Mouse (Mus musculus) MEL (cell line): ENCODE measurements around the gene Tjp3. TPM values are rescaled to one million over a fixed set of nuclear protein-coding genes. Genes with fewer than 3 reads are reported as not detected.

Experiments used
- DNase-seq: peaks from one replicate; pipeline ENCODE4 v3.0.0; 2011; ENCODE audit warnings: low read depth, low spot score
- H3K27ac ChIP-seq: 2 replicates; pipeline ENCODE4 v1.5.1; 2012; ENCODE audit warnings: low read depth, mild to moderate bottlenecking, control low read depth, low read length, moderate library complexity; ENCODE audit not compliant: control insufficient read depth
- H3K27me3 ChIP-seq, 2 experiments: fragments of 150-350 bp in 1 of 2; sonication (generic) in 1 of 2; 2 replicates each; pipeline ENCODE4 v1.6.1; 2012; ENCODE audit warnings: low read length in 2 of 2, mild to moderate bottlenecking in 2 of 2, improper control_type of control experiment in 1 of 2, moderate library complexity in 1 of 2; ENCODE audit not compliant: insufficient read depth in 2 of 2, control insufficient read depth in 1 of 2
- H3K36me3 ChIP-seq, 2 experiments: 2 replicates each; pipeline ENCODE4 v1.6.1; 2012 to 2014; ENCODE audit warnings: low read length in 2 of 2, improper control_type of control experiment in 1 of 2, inconsistent platforms in 1 of 2, mild to moderate bottlenecking in 1 of 2; ENCODE audit not compliant: insufficient read depth in 2 of 2, control insufficient read depth in 1 of 2
- H3K4me1 ChIP-seq, 2 experiments: fragments of 150-350 bp in 1 of 2; sonication (generic) in 1 of 2; 2 replicates each; pipeline ENCODE4 v1.6.1; 2012; ENCODE audit warnings: low read length in 2 of 2, improper control_type of control experiment in 1 of 2, mild to moderate bottlenecking in 1 of 2; ENCODE audit not compliant: insufficient read depth in 2 of 2, control insufficient read depth in 1 of 2
- H3K4me3 ChIP-seq, 2 experiments: fragments of 150-350 bp in 1 of 2; sonication (generic) in 1 of 2; 2 replicates each; pipeline ENCODE4 v1.5.1; 2012; ENCODE audit warnings: low read depth in 2 of 2, low read length in 2 of 2, mild to moderate bottlenecking in 2 of 2, moderate library complexity in 2 of 2, control low read depth in 1 of 2, improper control_type of control experiment in 1 of 2; ENCODE audit not compliant: control insufficient read depth in 1 of 2, insufficient read depth in 1 of 2
- H3K79me2 ChIP-seq: 2 replicates; pipeline ENCODE4 v1.6.1; 2012; ENCODE audit warnings: mild to moderate bottlenecking, low read length, moderate library complexity; ENCODE audit not compliant: control insufficient read depth, poor library complexity, insufficient read depth
- H3K9ac ChIP-seq: 2 replicates; pipeline ENCODE4 v1.6.1; 2012; ENCODE audit warnings: low read depth, mild to moderate bottlenecking, control low read depth, low read length, moderate library complexity; ENCODE audit not compliant: control insufficient read depth, poor library complexity, severe bottlenecking
- H3K9me3 ChIP-seq: fragments of 150-350 bp; sonication (generic); replicated peaks from 2 replicates; pipeline ENCODE4 v1.6.1; 2012; ENCODE audit warnings: mild to moderate bottlenecking, low read length, improper control_type of control experiment, moderate library complexity; ENCODE audit not compliant: insufficient read depth
- CTCF ChIP-seq, 3 experiments: IDR thresholded peaks in 2 of 3; conservative IDR thresholded peaks in 1 of 3; 2 replicates each; pipeline ENCODE4 v1.5.1; 2011 to 2012; ENCODE audit warnings: low read length in 3 of 3, low read depth in 2 of 3, mild to moderate bottlenecking in 2 of 3, improper control_type of control experiment in 1 of 3, inconsistent platforms in 1 of 3, mixed read lengths in 1 of 3, moderate library complexity in 1 of 3; ENCODE audit not compliant: control insufficient read depth in 1 of 3, insufficient read depth in 1 of 3, poor library complexity in 1 of 3, severe bottlenecking in 1 of 3
- ETS1 ChIP-seq: IDR thresholded peaks from 2 replicates; pipeline ENCODE4 v1.6.1; 2012; ENCODE audit warnings: low read depth, mild to moderate bottlenecking, inconsistent platforms, low read length, improper control_type of control experiment, moderate library complexity
- GABPA ChIP-seq: IDR thresholded peaks from 2 replicates; pipeline ENCODE4 v1.6.1; 2012; ENCODE audit warnings: low read depth, mild to moderate bottlenecking, inconsistent platforms, low read length, improper control_type of control experiment, moderate library complexity
- MAFK ChIP-seq: IDR thresholded peaks from 2 replicates; pipeline ENCODE4 v1.6.1; 2011; ENCODE audit warnings: low read depth, mild to moderate bottlenecking, low read length, improper control_type of control experiment, borderline replicate concordance
- MAX ChIP-seq: IDR thresholded peaks from 2 replicates; pipeline ENCODE4 v1.6.1; 2011; ENCODE audit warnings: low read length, improper control_type of control experiment
- MAZ ChIP-seq: IDR thresholded peaks from 2 replicates; pipeline ENCODE4 v1.6.1; 2012; ENCODE audit warnings: low read depth, mild to moderate bottlenecking, inconsistent platforms, low read length, improper control_type of control experiment
- MYC ChIP-seq: IDR thresholded peaks from 2 replicates; pipeline ENCODE4 v1.6.1; 2011; ENCODE audit warnings: low read depth, mild to moderate bottlenecking, low read length, improper control_type of control experiment, moderate library complexity
- NRF1 ChIP-seq: IDR thresholded peaks from 2 replicates; pipeline ENCODE4 v1.6.1; 2014; ENCODE audit warnings: low read depth, mild to moderate bottlenecking, inconsistent platforms, low read length, improper control_type of control experiment, moderate library complexity; ENCODE audit not compliant: poor library complexity, insufficient read depth, severe bottlenecking
- RAD21 ChIP-seq: IDR thresholded peaks from 2 replicates; pipeline ENCODE4 v1.6.1; 2011; ENCODE audit warnings: mild to moderate bottlenecking, low read depth, low read length, improper control_type of control experiment
- RCOR1 ChIP-seq: IDR thresholded peaks from 2 replicates; pipeline ENCODE4 v1.6.1; 2012; ENCODE audit warnings: low read depth, mild to moderate bottlenecking, inconsistent platforms, low read length, improper control_type of control experiment
- SIN3A ChIP-seq: IDR thresholded peaks from 2 replicates; pipeline ENCODE4 v1.6.1; 2012; ENCODE audit warnings: low read length, improper control_type of control experiment, inconsistent platforms
- SMC3 ChIP-seq: IDR thresholded peaks from 2 replicates; pipeline ENCODE4 v1.6.1; 2011; ENCODE audit warnings: low read depth, low read length, improper control_type of control experiment
- TAL1 ChIP-seq: IDR thresholded peaks from 2 replicates; pipeline ENCODE4 v1.6.1; 2012; ENCODE audit warnings: mild to moderate bottlenecking, inconsistent platforms, low read length, moderate library complexity, mixed read lengths
- USF1 ChIP-seq: IDR thresholded peaks from 2 replicates; pipeline ENCODE4 v1.6.1; 2014; ENCODE audit warnings: low read depth, mild to moderate bottlenecking, inconsistent platforms, low read length, improper control_type of control experiment, moderate library complexity
- ZC3H11A ChIP-seq: IDR thresholded peaks from 2 replicates; pipeline ENCODE4 v1.6.1; 2012; ENCODE audit warnings: low read depth, mild to moderate bottlenecking, inconsistent platforms, low read length, improper control_type of control experiment
- ZKSCAN1 ChIP-seq: IDR thresholded peaks from 2 replicates; pipeline ENCODE4 v1.6.1; 2012; ENCODE audit warnings: low read depth, mild to moderate bottlenecking, inconsistent platforms, low read length, improper control_type of control experiment, moderate library complexity
- polyA plus RNA-seq, 2 experiments: library from polyadenylated mRNA; stranded (reverse) in 1 of 2; unstranded in 1 of 2; fragments of >175 nt in 1 of 2; fragments of >200 nt in 1 of 2; gene quantifications; 2 replicates each; pipeline versions ENCODE4 v1.2.1 to v1.2.4; 2012; ENCODE audit warnings: low replicate concordance in 2 of 2, low read depth in 1 of 2; ENCODE audit not compliant: insufficient read length in 2 of 2, insufficient read depth in 1 of 2, missing spikeins in 1 of 2
- total RNA-seq: library from RNA; depleted of rRNA; stranded (reverse); fragments of 300-350 nt; gene quantifications from 2 replicates; pipeline ENCODE4 v1.2.3, GENCODE M21; 2012

Tjp3 gene
- total and polyA plus RNA-seq, 3 experiments = 2.9 to 4.9 TPM; not detected in 1

DNA sequence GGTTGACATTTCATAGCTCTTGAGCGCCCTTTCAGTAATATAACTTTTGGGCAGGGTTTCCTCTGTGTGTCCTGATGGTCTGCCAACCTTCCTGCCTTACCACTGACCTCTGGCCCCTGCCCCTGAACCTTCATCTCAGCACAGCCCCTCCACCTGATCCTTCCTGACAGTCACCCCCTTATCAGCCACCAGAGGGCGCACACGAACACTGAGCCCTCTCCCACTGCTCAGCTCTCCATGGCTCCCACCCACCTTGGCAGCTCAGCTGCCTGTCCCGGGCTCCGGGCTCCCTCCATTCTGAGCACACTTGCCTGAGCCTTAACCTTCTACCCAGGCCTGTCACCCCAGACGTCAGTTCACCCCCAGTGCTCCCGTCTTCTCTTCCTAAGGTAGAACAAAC is 2.1 kb downstream of the Tjp3 start:
- H3K4me1 ChIP-seq = peaks cover 9 to 27% of the 10 kb centered on the region in 2 experiments
- H3K4me3 ChIP-seq = no peak overlapping the region
- peaks cover 0 to 20% of the 10 kb centered on the region in 2 experiments; a peak in 2 of 4 replicates for H3K36me3 ChIP-seq
- H3K9me3 ChIP-seq = no peaks in the 10 kb centered on the region
- DNase-seq = peak; percentile 75
- peaks cover 12% of the 10 kb centered on the region for H3K79me2 ChIP-seq
- no peak overlapping the region for H3K27ac ChIP-seq
- no peak overlapping the region for H3K9ac ChIP-seq
- H3K27me3 ChIP-seq = no peaks in the 10 kb centered on the region
- TF ChIP-seq ZC3H11A (peak; percentile 46; the same call in 1 of the 2 replicates), SMC3 (peak; percentile 86), MAZ (peak; percentile 49; the same call in 1 of the 2 replicates), MAX (no peak), RAD21 (peak; percentile 48), SIN3A (peak; percentile 28; the same call in 1 of the 2 replicates), CTCF (IDR thresholded peaks at IDR 0.05 in 2 of 3, conservative IDR thresholded peaks at IDR 0.05 in 1 of 3; ENCODE audit: control insufficient read depth in 1 of 3, insufficient read depth in 1 of 3, low read depth in 2 of 3, low read length in 3 of 3, poor library complexity in 1 of 3, severe bottlenecking in 1 of 3) (peak; percentile 83 to 95 (median 89)), MAFK (no peak), MYC (no peak), ETS1 (no peak)

- no peak overlapping the region for H3K4me3 ChIP-seq
- TF ChIP-seq RAD21 = peak; percentile 11
- no peak for TF ChIP-seq USF1
- peak; percentile 22; the same call in 1 of the 2 replicates for TF ChIP-seq MAX
- no peak for TF ChIP-seq TAL1
- peak; percentile 63 to 83 (median 65) for TF ChIP-seq CTCF (IDR thresholded peaks at IDR 0.05 in 2 of 3, conservative IDR thresholded peaks at IDR 0.05 in 1 of 3; ENCODE audit: control insufficient read depth in 1 of 3, insufficient read depth in 1 of 3, low read depth in 2 of 3, low read length in 3 of 3, poor library complexity in 1 of 3, severe bottlenecking in 1 of 3)
- peak; percentile 14; the same call in 1 of the 2 replicates for TF ChIP-seq SMC3
- H3K27ac ChIP-seq = no peak overlapping the region
- H3K79me2 ChIP-seq = peaks cover 5% of the 10 kb centered on the region
- H3K36me3 ChIP-seq = peaks cover 0 to 16% of the 10 kb centered on the region in 2 experiments; a peak in 2 of 4 replicates
- no peak overlapping the region for H3K9ac ChIP-seq
- no peaks in the 10 kb centered on the region for H3K9me3 ChIP-seq
- H3K27me3 ChIP-seq = no peaks in the 10 kb centered on the region
- peaks cover 9 to 21% of the 10 kb centered on the region in 2 experiments for H3K4me1 ChIP-seq
- DNase-seq = peak; percentile 65
These were observed 2.8 kb downstream of the Tjp3 start for GRCm38 (mm10) chr10:81288601-81289000.

DNA sequence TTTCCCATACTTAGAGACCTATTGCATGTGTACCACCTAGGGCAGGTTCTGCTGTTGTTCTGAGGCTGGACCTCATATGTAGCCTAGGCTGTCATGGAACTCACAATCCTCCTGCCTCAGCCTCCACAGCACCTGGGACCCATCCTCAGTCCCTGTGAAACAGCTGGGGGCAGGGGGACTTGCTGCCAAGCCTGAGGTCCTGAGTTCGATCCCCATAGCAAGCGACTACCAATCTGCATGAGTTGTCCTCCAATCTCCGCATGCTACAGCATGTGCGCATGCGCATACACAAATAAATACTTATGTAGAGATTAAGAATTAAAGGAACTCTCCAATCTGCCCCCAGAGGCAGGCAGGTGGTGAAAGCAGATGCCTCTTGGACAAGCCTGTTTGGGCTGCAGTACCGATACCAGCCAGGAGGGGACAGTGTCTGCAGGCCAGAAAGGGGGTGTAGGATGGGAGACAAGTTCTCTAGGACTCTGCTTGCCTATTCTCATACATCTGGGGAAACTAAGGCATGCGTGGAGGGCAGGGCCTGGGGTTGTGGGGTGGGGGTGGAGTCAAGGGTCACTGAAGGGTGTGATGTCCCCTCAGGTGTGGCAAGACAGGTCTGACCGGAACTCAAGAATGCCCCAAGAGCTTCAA is 3.7 kb downstream of the Tjp3 start:
- Histone ChIP-seq H3K79me2 (no peaks in the 10 kb centered on the region), H3K9ac (no peak overlapping the region), H3K27me3 (no peaks in the 10 kb centered on the region), H3K36me3 (peaks cover 0 to 16% of the 10 kb centered on the region in 2 experiments; a peak in 2 of 4 replicates), H3K4me3 (no peak overlapping the region), H3K9me3 (no peaks in the 10 kb centered on the region), H3K4me1 (peaks cover 9 to 21% of the 10 kb centered on the region in 2 experiments), H3K27ac (no peak overlapping the region)
- peak; percentile 83 for DNase-seq
- no peak for TF ChIP-seq ZKSCAN1
- peak; percentile 57 for TF ChIP-seq SMC3
- peak; percentile 47; the same call in 1 of the 2 replicates for TF ChIP-seq NRF1
- TF ChIP-seq GABPA = no peak
- peak; percentile 25; the same call in 1 of the 2 replicates for TF ChIP-seq TAL1
- no peak for TF ChIP-seq ETS1
- peak; percentile 86 to 100 (median 87) for TF ChIP-seq CTCF (IDR thresholded peaks at IDR 0.05 in 2 of 3, conservative IDR thresholded peaks at IDR 0.05 in 1 of 3; ENCODE audit: control insufficient read depth in 1 of 3, insufficient read depth in 1 of 3, low read depth in 2 of 3, low read length in 3 of 3, poor library complexity in 1 of 3, severe bottlenecking in 1 of 3)
- peak; percentile 54 for TF ChIP-seq RAD21
- TF ChIP-seq RCOR1 = peak; percentile 38; the same call in 1 of the 2 replicates
- peak; percentile 14; the same call in 1 of the 2 replicates for TF ChIP-seq ZC3H11A
